Mouse (Mus musculus) neutrophil, adult 83 days (primary cell): ENCODE results near the gene Ift122. TPM values are rescaled to one million over a fixed set of nuclear protein-coding genes. Genes with fewer than 3 reads are reported as not detected.

Experiments used
- total RNA-seq, 2 experiments: library from RNA; stranded (reverse); gene quantifications; one replicate each; pipeline ENCODE4 v1.2.4; 2023

The Ift122 gene
- 1 to 10 TPM; 1.5 to 2.0 TPM for total RNA-seq

GRCm38 (mm10) chr6:115853091-115853813 is at the start of gene Ift122, which contains the start of gene Mbd4:
Gene Ift122 (plus strand): TSS chr6:115853470.
Gene Mbd4 (minus strand): TSS chr6:115853371.

GRCm38 (mm10) chr6:115808488-115809231 is 44.6 kb upstream of the Ift122 start, which contains the start of gene Rpl32:
Gene Rpl32 (minus strand): TSS chr6:115808747.

GRCm38 (mm10) chr6:115838161-115838597 is 15.1 kb upstream of the Ift122 start, which contains the start of gene Efcab12:
Gene Efcab12 (minus strand): TSS chr6:115838412.

GRCm38 (mm10) chr6:115931639-115932038 is 78.4 kb downstream of the Ift122 start, which contains the start of gene Rho:
Gene Rho (plus strand): TSS chr6:115931748.

GRCm38 (mm10) chr6:115944638-115945037 is 91.4 kb downstream of the Ift122 start, which contains the start of gene H1foo:
Gene H1foo (plus strand): TSS chr6:115944938.

Other genes starting within 250 kb of the Ift122 start
- gene Raf1, start 176.8 kb upstream of the Ift122 start, total RNA-seq: 100 to 1,000 TPM; 198 to 251 TPM
- 10 to 100 TPM; 47.4 to 54.0 TPM for gene Tmem40, start 91.1 kb upstream of the Ift122 start, total RNA-seq
- under 1 TPM; 0.35 to 0.64 TPM for gene Cand2, start 78.9 kb upstream of the Ift122 start, total RNA-seq
- 1,000 to 10,000 TPM in 1 of 2 experiments, 100 to 1,000 TPM in 1; 966 to 1,110 TPM for gene Rpl32, start 44.7 kb upstream of the Ift122 start, total RNA-seq
- under 1 TPM; 0.13 to 0.44 TPM for gene Efcab12, start 15.1 kb upstream of the Ift122 start, total RNA-seq
- gene Mbd4, start 99 bp upstream of the Ift122 start, total RNA-seq: 1 to 10 TPM; 8.2 to 8.7 TPM
- not detected for gene Rho, start 78.3 kb downstream of the Ift122 start, total RNA-seq
- gene H1foo, start 91.5 kb downstream of the Ift122 start, total RNA-seq: not detected
- gene Plxnd1, start 141.5 kb downstream of the Ift122 start, total RNA-seq: 100 to 1,000 TPM; 119 to 135 TPM